Mouse (Mus musculus): ENCODE measurements around the gene Mgat5. TPM values are rescaled to one million over a fixed set of nuclear protein-coding genes. Genes with fewer than 3 reads are reported as not detected.

Mgat5 gene
- polyA plus RNA-seq, 1 experiment from 2014 or later: 5.1 TPM

DNA sequence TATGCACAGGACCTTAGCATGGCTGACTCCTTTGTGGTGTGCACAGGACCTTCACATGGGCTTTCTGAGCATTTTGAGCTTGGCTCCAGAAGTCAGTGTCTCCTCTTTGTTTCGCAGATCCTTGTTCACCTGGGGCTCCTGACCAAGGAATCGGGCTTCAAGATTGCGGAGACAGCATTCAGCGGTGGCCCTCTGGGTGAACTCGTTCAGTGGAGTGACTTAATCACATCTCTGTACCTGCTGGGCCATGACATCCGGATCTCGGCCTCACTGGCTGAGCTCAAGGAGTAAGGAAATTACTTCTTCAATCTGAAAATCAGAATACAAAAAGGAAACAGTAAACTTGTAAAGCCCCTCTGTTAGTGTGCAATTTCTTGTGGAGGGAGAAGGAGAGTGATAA lies 182.4 kb downstream of the Mgat5 start:
- H3K4me1 ChIP-seq (ENCODE audit: control insufficient read depth, insufficient read depth, low read length): no peaks in the 10 kb centered on the region
- H3K9me3 ChIP-seq (ENCODE audit: control insufficient read depth, low read length): 0 out of 2 replicates have a peak, but pooled peaks cover 5% of the 10 kb centered on the region
- ATAC-seq (ENCODE audit: low read depth) (no peak), DNase-seq (ENCODE audit: low spot score) (no peak)
- H3K9ac ChIP-seq (ENCODE audit: low read depth, low read length): no peak overlapping the region
- H3K27ac ChIP-seq (replicated peaks; ENCODE audit: low read depth, low read length): no peak overlapping the region
- no peak overlapping the region for H3K4me2 ChIP-seq (ENCODE audit: low read depth, low read length)
- peaks cover 32% of the 10 kb centered on the region for H3K36me3 ChIP-seq (ENCODE audit: control insufficient read depth, insufficient read depth, low read length)
- H3K4me3 ChIP-seq (ENCODE audit: low read depth, low read length): no peak overlapping the region
- WGBS: 73% methylated on average over 7 of the region's 7 CpGs
- no peaks in the 10 kb centered on the region for H3K27me3 ChIP-seq (replicated peaks; ENCODE audit: control insufficient read depth, insufficient read depth, low read length)

DNA sequence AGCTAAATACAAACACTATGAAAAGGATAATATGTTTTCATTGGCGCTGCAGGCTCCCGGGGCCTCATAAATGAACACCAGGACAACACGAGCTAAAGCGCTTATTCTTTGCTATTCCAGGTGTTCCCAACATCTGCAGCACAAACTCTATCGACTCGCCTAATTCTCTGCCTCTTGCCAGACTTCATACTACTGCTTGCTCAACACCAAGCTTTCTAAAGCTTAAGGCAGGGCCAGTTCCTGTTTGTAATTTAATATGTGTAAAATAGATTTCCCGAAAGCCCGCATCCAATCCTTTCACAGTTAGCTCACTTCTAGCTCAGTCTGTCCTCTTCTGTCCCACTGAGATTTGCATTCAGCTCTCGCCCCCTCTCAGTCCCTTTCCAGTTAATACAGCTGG lies 182.8 kb downstream of the Mgat5 start:
- DNase-seq (ENCODE audit: low spot score) (peak; percentile 33), ATAC-seq (ENCODE audit: low read depth) (no peak)
- no peak overlapping the region for H3K4me3 ChIP-seq (ENCODE audit: low read depth, low read length)
- H3K4me2 ChIP-seq (ENCODE audit: low read depth, low read length): no peak overlapping the region
- no peaks in the 10 kb centered on the region for H3K27me3 ChIP-seq (replicated peaks; ENCODE audit: control insufficient read depth, insufficient read depth, low read length)
- no peaks in the 10 kb centered on the region for H3K4me1 ChIP-seq (ENCODE audit: control insufficient read depth, insufficient read depth, low read length)
- H3K36me3 ChIP-seq (ENCODE audit: control insufficient read depth, insufficient read depth, low read length): peaks cover 32% of the 10 kb centered on the region
- 0 out of 2 replicates have a peak, but pooled peaks cover 5% of the 10 kb centered on the region for H3K9me3 ChIP-seq (ENCODE audit: control insufficient read depth, low read length)
- no peak overlapping the region for H3K9ac ChIP-seq (ENCODE audit: low read depth, low read length)
- WGBS: 58% methylated on average over 9 of the region's 9 CpGs
- no peak overlapping the region for H3K27ac ChIP-seq (replicated peaks; ENCODE audit: low read depth, low read length)

DNA sequence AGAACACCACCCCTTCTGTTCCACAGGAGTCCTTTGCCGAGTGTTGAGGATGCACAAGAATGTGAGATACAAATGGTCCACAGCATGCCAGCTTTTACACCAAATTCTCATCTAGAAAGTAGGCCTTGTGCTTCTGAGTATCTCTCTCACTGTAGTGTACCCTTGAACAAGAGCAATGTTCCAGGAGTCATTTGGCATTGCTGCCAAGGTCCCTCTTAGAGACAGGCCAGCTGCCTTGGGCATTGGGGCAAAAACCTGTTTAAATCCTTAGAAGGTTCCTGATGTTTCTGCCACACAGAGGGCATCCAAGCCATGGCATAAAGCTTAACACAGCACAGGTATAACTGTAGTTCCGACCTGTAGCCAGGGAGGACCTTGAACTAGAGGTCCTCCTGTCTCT lies 189.9 kb downstream of the Mgat5 start:
- ATAC-seq (ENCODE audit: low read depth) (no peak), DNase-seq (ENCODE audit: low spot score) (no peak)
- H3K27ac ChIP-seq (replicated peaks; ENCODE audit: low read depth, low read length): no peak overlapping the region
- peaks cover 24% of the 10 kb centered on the region for H3K36me3 ChIP-seq (ENCODE audit: control insufficient read depth, insufficient read depth, low read length)
- no peak overlapping the region for H3K9ac ChIP-seq (ENCODE audit: low read depth, low read length)
- WGBS: 92% methylated on average over 2 of the region's 2 CpGs
- H3K27me3 ChIP-seq (replicated peaks; ENCODE audit: control insufficient read depth, insufficient read depth, low read length): no peaks in the 10 kb centered on the region
- 0 out of 2 replicates have a peak, but pooled peaks cover 5% of the 10 kb centered on the region for H3K9me3 ChIP-seq (ENCODE audit: control insufficient read depth, low read length)
- H3K4me1 ChIP-seq (ENCODE audit: control insufficient read depth, insufficient read depth, low read length): no peaks in the 10 kb centered on the region
- H3K4me3 ChIP-seq (ENCODE audit: low read depth, low read length): no peak overlapping the region
- H3K4me2 ChIP-seq (ENCODE audit: low read depth, low read length): no peak overlapping the region

DNA sequence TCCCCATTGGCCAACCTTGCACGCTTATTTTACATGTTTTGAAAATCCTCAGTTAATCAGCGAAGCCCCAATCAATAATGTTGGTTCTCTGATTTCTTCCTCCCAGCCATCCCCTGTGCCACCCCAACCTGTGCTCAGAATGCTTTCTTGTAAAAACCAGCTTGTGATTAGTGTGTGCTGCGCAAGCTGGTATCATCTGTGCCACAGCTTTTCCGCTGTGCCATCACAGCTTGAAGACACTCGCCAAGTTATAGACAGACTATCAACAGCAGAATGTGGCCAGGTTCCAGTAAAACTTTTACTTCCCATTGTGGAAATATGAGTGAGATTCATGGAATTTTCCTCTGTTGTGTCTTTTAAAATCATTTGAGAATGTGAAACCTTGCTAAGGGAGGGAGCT lies 190.9 kb downstream of the Mgat5 start:
- DNase-seq (ENCODE audit: low spot score): no peak

DNA sequence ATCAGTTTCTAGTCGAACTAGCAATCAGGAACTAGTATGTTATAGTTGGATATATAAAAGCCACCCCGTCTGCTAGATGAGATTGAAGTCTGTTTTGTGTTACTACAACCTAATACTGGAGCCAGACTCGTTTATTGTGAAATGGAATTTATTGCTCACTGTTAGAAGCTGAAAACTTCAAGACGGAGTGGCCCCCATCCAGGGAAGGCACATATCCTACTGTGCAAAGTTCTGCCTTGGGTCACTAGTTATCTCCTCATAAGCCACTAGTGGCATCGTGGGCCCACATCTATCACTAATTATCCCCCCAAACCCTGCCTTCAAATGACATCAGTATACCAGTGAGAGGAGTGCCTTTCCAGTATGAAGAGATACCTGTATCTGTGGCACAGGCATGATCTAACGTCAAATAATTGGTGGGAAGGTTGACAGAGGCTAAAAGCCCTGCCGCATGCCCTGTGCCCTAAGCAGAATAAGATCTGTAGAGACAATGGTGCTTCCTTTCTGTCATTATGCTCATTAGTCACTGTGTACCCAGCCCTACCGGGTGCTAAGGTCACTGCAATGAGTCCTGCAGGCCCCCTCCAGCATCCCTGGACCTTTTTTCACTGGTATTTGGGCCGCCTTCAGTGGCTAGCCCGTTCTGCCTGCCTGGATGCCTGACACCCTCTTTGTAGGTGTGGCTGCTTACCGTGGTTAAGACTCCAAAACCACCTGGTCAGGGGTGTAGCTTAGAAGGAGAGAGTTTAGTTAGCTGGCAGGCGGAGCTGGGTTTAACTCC lies 191.9 kb downstream of the Mgat5 start:
- ATAC-seq (ENCODE audit: low read depth) (no peak), DNase-seq (ENCODE audit: low spot score) (no peak)
- 76% methylated on average over 12 of the region's 12 CpGs for WGBS
- Histone ChIP-seq H3K36me3 (ENCODE audit: control insufficient read depth, insufficient read depth, low read length) (peaks cover 7% of the 10 kb centered on the region), H3K27ac (replicated peaks; ENCODE audit: low read depth, low read length) (no peak overlapping the region), H3K27me3 (replicated peaks; ENCODE audit: control insufficient read depth, insufficient read depth, low read length) (no peaks in the 10 kb centered on the region), H3K9me3 (ENCODE audit: control insufficient read depth, low read length) (no peaks in the 10 kb centered on the region), H3K4me3 (ENCODE audit: low read depth, low read length) (no peak overlapping the region), H3K4me1 (ENCODE audit: control insufficient read depth, insufficient read depth, low read length) (no peaks in the 10 kb centered on the region), H3K4me2 (ENCODE audit: low read depth, low read length) (no peak overlapping the region), H3K9ac (ENCODE audit: low read depth, low read length) (no peak overlapping the region)

More for the DNA sequence above, 190.9 kb downstream of the Mgat5 start:
- H3K27ac ChIP-seq (replicated peaks; ENCODE audit: low read depth, low read length): no peak overlapping the region
- no peaks in the 10 kb centered on the region for H3K27me3 ChIP-seq (replicated peaks; ENCODE audit: control insufficient read depth, insufficient read depth, low read length)
- H3K4me3 ChIP-seq (ENCODE audit: low read depth, low read length): no peak overlapping the region
- no peak overlapping the region for H3K9ac ChIP-seq (ENCODE audit: low read depth, low read length)
- H3K4me2 ChIP-seq (ENCODE audit: low read depth, low read length): no peak overlapping the region
- WGBS: 83% methylated on average over 5 of the region's 5 CpGs
- ATAC-seq (ENCODE audit: low read depth): no peak
- H3K36me3 ChIP-seq (ENCODE audit: control insufficient read depth, insufficient read depth, low read length): peaks cover 17% of the 10 kb centered on the region
- H3K4me1 ChIP-seq (ENCODE audit: control insufficient read depth, insufficient read depth, low read length): no peaks in the 10 kb centered on the region
- 0 out of 2 replicates have a peak, but pooled peaks cover 5% of the 10 kb centered on the region for H3K9me3 ChIP-seq (ENCODE audit: control insufficient read depth, low read length)

DNA sequence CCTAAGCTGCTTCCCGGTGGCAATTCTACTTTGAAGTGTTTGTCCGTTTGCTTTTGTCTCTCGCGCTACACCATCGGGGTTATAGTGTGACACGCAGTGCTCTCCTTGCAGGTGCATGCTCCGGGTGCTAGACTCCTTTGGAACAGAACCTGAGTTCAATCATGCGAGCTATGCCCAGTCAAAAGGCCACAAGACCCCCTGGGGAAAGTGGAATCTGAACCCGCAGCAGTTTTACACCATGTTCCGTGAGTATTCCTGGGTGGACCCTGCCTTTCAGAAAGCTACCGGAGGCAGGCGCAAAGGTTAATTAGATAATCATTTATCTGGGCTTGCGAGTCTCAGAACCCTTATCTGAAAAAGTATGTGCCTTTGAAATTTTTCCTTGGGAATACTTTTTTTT lies 192.6 kb downstream of the Mgat5 start:
- 72% methylated on average over 13 of the region's 13 CpGs for WGBS
- no peak for ATAC-seq (ENCODE audit: low read depth)
- no peak for DNase-seq (ENCODE audit: low spot score)
- H3K27me3 ChIP-seq (replicated peaks; ENCODE audit: control insufficient read depth, insufficient read depth, low read length): no peaks in the 10 kb centered on the region
- no peak overlapping the region for H3K9ac ChIP-seq (ENCODE audit: low read depth, low read length)
- no peaks in the 10 kb centered on the region for H3K9me3 ChIP-seq (ENCODE audit: control insufficient read depth, low read length)
- no peaks in the 10 kb centered on the region for H3K4me1 ChIP-seq (ENCODE audit: control insufficient read depth, insufficient read depth, low read length)
- no peak overlapping the region for H3K27ac ChIP-seq (replicated peaks; ENCODE audit: low read depth, low read length)
- H3K4me2 ChIP-seq (ENCODE audit: low read depth, low read length): no peak overlapping the region
- no peak overlapping the region for H3K4me3 ChIP-seq (ENCODE audit: low read depth, low read length)
- H3K36me3 ChIP-seq (ENCODE audit: control insufficient read depth, insufficient read depth, low read length): 0 out of 2 replicates have a peak, but pooled peaks cover 6% of the 10 kb centered on the region

DNA sequence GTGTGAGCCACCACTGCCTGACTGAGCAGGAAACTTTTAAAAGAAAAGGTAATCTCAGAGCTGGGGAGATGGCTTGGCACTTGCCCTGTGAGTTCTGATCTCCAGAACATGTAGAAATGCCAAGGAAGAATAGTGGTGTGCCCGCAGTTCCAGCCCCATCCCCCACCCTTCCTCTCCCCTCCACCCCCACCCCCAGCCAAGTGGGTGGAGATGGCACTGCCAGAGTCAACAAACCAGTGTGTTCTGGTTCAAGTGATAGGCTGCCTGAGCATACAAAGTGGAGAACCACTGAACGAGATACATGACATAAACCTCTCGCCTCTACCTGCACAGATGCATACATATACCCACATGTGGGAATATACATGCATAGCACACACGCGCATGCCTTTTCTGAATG lies 193.4 kb downstream of the Mgat5 start:
- 89% methylated on average over 5 of the region's 5 CpGs for WGBS

DNA sequence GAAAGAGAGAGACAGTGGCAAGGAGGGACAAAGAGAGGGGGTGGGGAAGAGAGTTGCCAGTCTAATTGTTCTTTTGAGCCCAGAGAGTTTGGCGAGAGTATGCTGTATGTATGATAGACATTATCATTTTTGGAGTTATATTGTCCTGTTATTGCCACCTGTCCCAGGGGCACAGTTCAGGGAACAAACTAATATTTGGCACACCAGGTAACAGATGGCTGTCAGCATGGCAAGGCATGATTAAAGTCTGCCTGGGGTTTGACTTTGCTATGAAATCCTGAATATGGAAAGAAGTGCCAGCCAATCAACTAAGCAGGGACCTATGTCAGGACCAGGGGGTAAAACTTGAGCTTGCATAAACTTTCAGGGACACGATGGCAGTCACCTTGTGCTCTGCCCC lies 195.4 kb downstream of the Mgat5 start:
- Histone ChIP-seq H3K4me2 (ENCODE audit: low read depth, low read length) (no peak overlapping the region), H3K36me3 (ENCODE audit: control insufficient read depth, insufficient read depth, low read length) (0 out of 2 replicates have a peak, but pooled peaks cover 10% of the 10 kb centered on the region), H3K4me3 (ENCODE audit: low read depth, low read length) (no peak overlapping the region), H3K9ac (ENCODE audit: low read depth, low read length) (no peak overlapping the region), H3K9me3 (ENCODE audit: control insufficient read depth, low read length) (no peaks in the 10 kb centered on the region), H3K27me3 (replicated peaks; ENCODE audit: control insufficient read depth, insufficient read depth, low read length) (no peaks in the 10 kb centered on the region), H3K4me1 (ENCODE audit: control insufficient read depth, insufficient read depth, low read length) (no peaks in the 10 kb centered on the region), H3K27ac (replicated peaks; ENCODE audit: low read depth, low read length) (no peak overlapping the region; the same call in 1 of the 2 replicates)
- no peak for ATAC-seq (ENCODE audit: low read depth)
- no peak for DNase-seq (ENCODE audit: low spot score)
- 45% methylated on average over 2 of the region's 2 CpGs for WGBS

More for the DNA sequence above, 193.4 kb downstream of the Mgat5 start:
- Histone ChIP-seq H3K36me3 (ENCODE audit: control insufficient read depth, insufficient read depth, low read length) (0 out of 2 replicates have a peak, but pooled peaks cover 10% of the 10 kb centered on the region), H3K9ac (ENCODE audit: low read depth, low read length) (no peak overlapping the region), H3K4me1 (ENCODE audit: control insufficient read depth, insufficient read depth, low read length) (no peaks in the 10 kb centered on the region), H3K27me3 (replicated peaks; ENCODE audit: control insufficient read depth, insufficient read depth, low read length) (no peaks in the 10 kb centered on the region), H3K9me3 (ENCODE audit: control insufficient read depth, low read length) (no peaks in the 10 kb centered on the region), H3K4me2 (ENCODE audit: low read depth, low read length) (no peak overlapping the region), H3K27ac (replicated peaks; ENCODE audit: low read depth, low read length) (no peak overlapping the region), H3K4me3 (ENCODE audit: low read depth, low read length) (no peak overlapping the region)
- no peak for ATAC-seq (ENCODE audit: low read depth)
- no peak for DNase-seq (ENCODE audit: low spot score)

DNA sequence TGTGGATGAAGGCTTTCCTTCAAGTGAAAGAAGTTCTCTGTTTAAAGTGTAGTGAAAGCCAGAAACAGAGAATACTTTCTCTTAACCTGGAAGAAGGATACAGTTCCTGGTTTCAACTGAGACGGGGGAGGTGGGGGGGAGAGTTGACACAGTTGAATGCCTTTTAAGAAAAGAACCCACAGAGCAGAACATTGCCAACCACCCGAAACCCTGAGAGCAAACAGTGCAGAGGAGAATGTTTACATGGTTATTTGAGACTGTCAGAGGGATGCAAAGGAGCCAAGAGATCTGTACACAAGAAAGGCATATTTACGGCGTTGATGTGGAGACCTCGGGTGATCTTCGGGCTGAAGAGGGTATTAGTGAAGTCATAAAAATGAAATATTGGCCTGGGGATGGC lies 195.9 kb downstream of the Mgat5 start:
- no peak overlapping the region for H3K9ac ChIP-seq (ENCODE audit: low read depth, low read length)
- DNase-seq (ENCODE audit: low spot score): peak; percentile 75
- H3K4me3 ChIP-seq (ENCODE audit: low read depth, low read length): no peak overlapping the region
- 40% methylated on average over 6 of the region's 6 CpGs for WGBS
- H3K4me1 ChIP-seq (ENCODE audit: control insufficient read depth, insufficient read depth, low read length): no peaks in the 10 kb centered on the region
- no peaks in the 10 kb centered on the region for H3K9me3 ChIP-seq (ENCODE audit: control insufficient read depth, low read length)
- peak; percentile 83 for ATAC-seq (ENCODE audit: low read depth)
- 0 out of 2 replicates have a peak overlapping the region, but pooled peaks have one; percentile 10 for H3K27ac ChIP-seq (replicated peaks; ENCODE audit: low read depth, low read length)
- H3K4me2 ChIP-seq (ENCODE audit: low read depth, low read length): no peak overlapping the region
- no peaks in the 10 kb centered on the region for H3K27me3 ChIP-seq (replicated peaks; ENCODE audit: control insufficient read depth, insufficient read depth, low read length)
- 0 out of 2 replicates have a peak, but pooled peaks cover 10% of the 10 kb centered on the region for H3K36me3 ChIP-seq (ENCODE audit: control insufficient read depth, insufficient read depth, low read length)
